Mouse (Mus musculus): Measurements from ENCODE around the gene Olfr125. TPM values are rescaled to one million over a fixed set of nuclear protein-coding genes. Genes with fewer than 3 reads are reported as not detected.

The Olfr125 gene
- polyA plus RNA-seq, 1 experiment: not detected

GRCm38 (mm10) chr17:37873830-37874229, 41.1 kb downstream of the Olfr125 start:
- Histone ChIP-seq H3K27me3 (ENCODE audit: control insufficient read depth, insufficient read depth, low read length, poor library complexity, severe bottlenecking) (no peaks in the 10 kb centered on the region), H3K27ac (ENCODE audit: insufficient read depth, low read length) (no peak overlapping the region), H3K4me3 (ENCODE audit: low read depth, low read length) (no peak overlapping the region), H3K9me3 (replicated peaks; ENCODE audit: control insufficient read depth, insufficient read depth, low read length, poor library complexity, severe bottlenecking) (no peaks in the 10 kb centered on the region), H3K9ac (ENCODE audit: low read depth, poor library complexity, severe bottlenecking) (no peak overlapping the region), H3K4me1 (ENCODE audit: control insufficient read depth, insufficient read depth, low read length) (no peaks in the 10 kb centered on the region), H3K36me3 (ENCODE audit: control insufficient read depth, insufficient read depth, low read length, poor library complexity, severe bottlenecking) (no peaks in the 10 kb centered on the region)
- TF ChIP-seq EP300 (IDR thresholded peaks at IDR 0.05; ENCODE audit: insufficient read depth, low read depth, low read length) (no peak), POLR2A (IDR thresholded peaks at IDR 0.05; ENCODE audit: insufficient read depth, low read length) (no peak), CTCF (IDR thresholded peaks at IDR 0.05; ENCODE audit: low read depth, low read length) (no peak)

Other genes starting within 250 kb of the Olfr125 start
- gene Olfr114, start 240.2 kb upstream of the Olfr125 start, polyA plus RNA-seq (2011; ENCODE audit: insufficient read depth, insufficient read length, low read depth, missing spikeins): not detected in 2 replicates
- not detected in 2 replicates for gene Olfr115, start 205.8 kb upstream of the Olfr125 start, polyA plus RNA-seq (2011; ENCODE audit: insufficient read depth, insufficient read length, low read depth, missing spikeins)
- gene Olfr116, start 205.8 kb upstream of the Olfr125 start, polyA plus RNA-seq (2011; ENCODE audit: insufficient read depth, insufficient read length, low read depth, missing spikeins): not detected in 2 replicates
- not detected in 2 replicates for gene Olfr117, start 169.2 kb upstream of the Olfr125 start, polyA plus RNA-seq (2011; ENCODE audit: insufficient read depth, insufficient read length, low read depth, missing spikeins)
- gene Olfr118, start 166.0 kb upstream of the Olfr125 start, polyA plus RNA-seq (2011; ENCODE audit: insufficient read depth, insufficient read length, low read depth, missing spikeins): not detected in 2 replicates
- not detected in 2 replicates for gene Olfr119, start 136.4 kb upstream of the Olfr125 start, polyA plus RNA-seq (2011; ENCODE audit: insufficient read depth, insufficient read length, low read depth, missing spikeins)
- gene Olfr120, start 111.1 kb upstream of the Olfr125 start, polyA plus RNA-seq (2011; ENCODE audit: insufficient read depth, insufficient read length, low read depth, missing spikeins): not detected in 2 replicates
- gene Olfr121, start 84.1 kb upstream of the Olfr125 start, polyA plus RNA-seq (2011; ENCODE audit: insufficient read depth, insufficient read length, low read depth, missing spikeins): not detected in 2 replicates
- not detected in 2 replicates for gene Olfr122, start 64.3 kb upstream of the Olfr125 start, polyA plus RNA-seq (2011; ENCODE audit: insufficient read depth, insufficient read length, low read depth, missing spikeins)
- gene Olfr123, start 39.4 kb upstream of the Olfr125 start, polyA plus RNA-seq (2011; ENCODE audit: insufficient read depth, insufficient read length, low read depth, missing spikeins): not detected in 2 replicates
- not detected in 2 replicates for gene Olfr124, start 33.1 kb upstream of the Olfr125 start, polyA plus RNA-seq (2011; ENCODE audit: insufficient read depth, insufficient read length, low read depth, missing spikeins)
- gene Olfr126, start 14.5 kb downstream of the Olfr125 start, polyA plus RNA-seq (2011; ENCODE audit: insufficient read depth, insufficient read length, low read depth, missing spikeins): not detected in 2 replicates
- 0.46 and 0.50 TPM in 2 replicates for gene Olfr127, start 67.5 kb downstream of the Olfr125 start, polyA plus RNA-seq (2011; ENCODE audit: insufficient read depth, insufficient read length, low read depth, missing spikeins)
- not detected in 2 replicates for gene Olfr128, start 87.6 kb downstream of the Olfr125 start, polyA plus RNA-seq (2011; ENCODE audit: insufficient read depth, insufficient read length, low read depth, missing spikeins)
- not detected in 2 replicates for gene Olfr761, start 120.1 kb downstream of the Olfr125 start, polyA plus RNA-seq (2011; ENCODE audit: insufficient read depth, insufficient read length, low read depth, missing spikeins)
- gene Olfr129, start 227.1 kb downstream of the Olfr125 start, polyA plus RNA-seq (2011; ENCODE audit: insufficient read depth, insufficient read length, low read depth, missing spikeins): not detected in 2 replicates
- gene Olfr130, start 231.0 kb downstream of the Olfr125 start, polyA plus RNA-seq (2011; ENCODE audit: insufficient read depth, insufficient read length, low read depth, missing spikeins): not detected in 2 replicates